Comparison of ENCODE assay signal across 8 mouse cellular contexts in the genomic region with DNA sequence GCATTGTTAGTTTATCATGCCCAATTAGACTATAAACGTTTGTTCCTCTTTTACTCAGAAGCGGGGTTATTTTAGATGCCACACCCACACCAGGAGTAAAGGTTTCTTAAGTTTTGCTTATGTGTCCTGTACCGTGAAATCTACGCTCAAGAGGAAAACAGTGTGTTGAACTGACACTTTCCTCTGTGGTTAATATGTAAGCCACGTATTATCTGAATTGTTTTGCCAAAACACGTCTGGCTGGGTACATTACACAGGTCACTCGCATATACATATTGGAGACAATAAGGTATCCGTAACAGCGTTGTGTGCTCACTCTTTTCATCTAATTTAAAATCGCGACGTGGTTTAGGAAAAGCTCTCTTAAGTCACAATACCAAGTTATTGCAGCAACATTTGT.
DNase-seq lines count a peak whose midpoint lies in the region; ATAC-seq and TF ChIP-seq lines count a peak whose summit lies in the region.

No protein-coding gene starts in this region.

- TF ChIP-seq RAD21 in MEL (IDR thresholded peaks at IDR 0.05; ENCODE audit: low read depth, low read length) = no peak

- intact Hi-C loops in heart, postnatal 25 days (cut with DNase I) = loop anchor here (2.0 to 10.0 kb wide), 5 partner anchors 152 to 1180 kb away; no protein-coding TSS in a partner anchor

- TF ChIP-seq CTCF in MEL (IDR thresholded peaks at IDR 0.05 in 2 of 3, conservative IDR thresholded peaks at IDR 0.05 in 1 of 3; ENCODE audit: control insufficient read depth in 1 of 3, insufficient read depth in 1 of 3, low read depth in 2 of 3, low read length in 3 of 3, poor library complexity in 1 of 3, severe bottlenecking in 1 of 3) = no peak
- no peak for TF ChIP-seq CTCF in spleen, adult 2 months (IDR thresholded peaks at IDR 0.05; ENCODE audit: extremely low read depth, insufficient read depth, insufficient read length, insufficient replicate concordance)

- H3K36me3 ChIP-seq in heart, embryonic 14.5 days (ENCODE audit: control insufficient read depth, insufficient read depth, low read length) = no peaks in the 10 kb centered on the region
- H3K36me3 ChIP-seq in MEL (ENCODE audit: control insufficient read depth in 1 of 2, insufficient read depth in 2 of 2, low read length in 2 of 2) = peaks cover 0 to 7% of the 10 kb centered on the region in 2 experiments; a peak in 2 of 4 replicates
- no peaks in the 10 kb centered on the region for H3K36me3 ChIP-seq in liver, embryonic 15.5 days (replicated peaks)
- H3K36me3 ChIP-seq in spleen, adult 2 months (ENCODE audit: control insufficient read depth, insufficient read depth, low read length) = no peaks in the 10 kb centered on the region

- peak overlapping the region; percentile 65 for H3K4me2 ChIP-seq in heart, embryonic 14.5 days (ENCODE audit: low read length)
- peak overlapping the region; percentile 78 for H3K4me2 ChIP-seq in liver, embryonic 15.5 days

- H3K9me3 ChIP-seq in heart, embryonic 14.5 days (ENCODE audit: control insufficient read depth, low read length) = no peaks in the 10 kb centered on the region
- no peaks in the 10 kb centered on the region for H3K9me3 ChIP-seq in MEL (replicated peaks; ENCODE audit: insufficient read depth, low read length)
- H3K9me3 ChIP-seq in liver, embryonic 15.5 days (replicated peaks) = no peaks in the 10 kb centered on the region

- peak overlapping the region; percentile 55 for H3K9ac ChIP-seq in heart, embryonic 14.5 days (ENCODE audit: low read length)
- H3K9ac ChIP-seq in MEL (ENCODE audit: control insufficient read depth, low read depth, low read length, poor library complexity, severe bottlenecking) = peak overlapping the region; percentile 38; the same call in 1 of the 2 replicates
- H3K9ac ChIP-seq in liver, embryonic 15.5 days = no peak overlapping the region

- peaks cover 0 to 8% of the 10 kb centered on the region in 2 experiments; a peak in 1 of 4 replicates for H3K4me1 ChIP-seq in heart, embryonic 14.5 days (ENCODE audit: control insufficient read depth in 2 of 2, insufficient read depth in 2 of 2, low read length in 2 of 2)
- H3K4me1 ChIP-seq in MEL (ENCODE audit: control insufficient read depth in 1 of 2, insufficient read depth in 2 of 2, low read length in 2 of 2) = no peaks in the 10 kb centered on the region
- peaks cover 12% of the 10 kb centered on the region; the same call in 1 of the 2 replicates for H3K4me1 ChIP-seq in liver, embryonic 15.5 days (replicated peaks)
- peaks cover 6% of the 10 kb centered on the region; the same call in 1 of the 2 replicates for H3K4me1 ChIP-seq in spleen, adult 2 months (ENCODE audit: control insufficient read depth, insufficient read depth, insufficient read length)

- ATAC-seq in heart, embryonic 14.5 days (ENCODE audit: insufficient number of reproducible peaks, insufficient read depth, low FRiP score, low read depth) = 0 out of 2 replicates have a peak, but pooled peaks have one; percentile 4
- ATAC-seq in granulocyte monocyte progenitor cell, adult 5-6 weeks (replicated peaks; ENCODE audit: poor library complexity, severe bottlenecking) = peak; percentile 52
- 0 out of 2 replicates have a peak, but pooled peaks have one; percentile 16 for ATAC-seq in liver, embryonic 15.5 days (ENCODE audit: insufficient read depth)

- 42% methylated on average over 12 of the region's 12 CpGs for WGBS in heart, embryonic 14.5 days
- WGBS in liver, embryonic 15.5 days (ENCODE audit: insufficient replicate concordance) = 11% methylated on average over 12 of the region's 12 CpGs
- WGBS in spleen, adult 2 months = 4% methylated on average over 12 of the region's 12 CpGs

- H3K27me3 ChIP-seq in heart, embryonic 14.5 days (ENCODE audit: control insufficient read depth, insufficient read depth, low read length) = no peaks in the 10 kb centered on the region
- no peaks in the 10 kb centered on the region for H3K27me3 ChIP-seq in MEL (ENCODE audit: control insufficient read depth in 1 of 2, insufficient read depth in 2 of 2, low read length in 2 of 2)
- no peaks in the 10 kb centered on the region for H3K27me3 ChIP-seq in liver, embryonic 15.5 days
- no peaks in the 10 kb centered on the region for H3K27me3 ChIP-seq in spleen, adult 2 months (ENCODE audit: control insufficient read depth, insufficient read depth, low read length)

- no peak overlapping the region; a peak in 1 of 4 replicates for H3K27ac ChIP-seq in heart, embryonic 14.5 days (replicated peaks in 1 of 2; ENCODE audit: control insufficient read depth in 1 of 2, insufficient read depth in 1 of 2, low read depth in 2 of 2, low read length in 2 of 2)
- H3K27ac ChIP-seq in MEL (ENCODE audit: control insufficient read depth, low read depth, low read length) = no peak overlapping the region
- H3K27ac ChIP-seq in liver, embryonic 15.5 days (replicated peaks) = no peak overlapping the region
- peak overlapping the region; percentile 93; the same call in 1 of the 2 replicates for H3K27ac ChIP-seq in spleen, adult 2 months (ENCODE audit: insufficient read depth, low read length)

- H3K79me2 ChIP-seq in MEL (ENCODE audit: control insufficient read depth, insufficient read depth, low read length, poor library complexity) = no peaks in the 10 kb centered on the region

- no peak for TF ChIP-seq POLR2A in MEL (IDR thresholded peaks at IDR 0.05; ENCODE audit: control insufficient read depth in 1 of 2, insufficient read depth in 1 of 2, low read depth in 1 of 2, low read length in 2 of 2, poor library complexity in 1 of 2)
- TF ChIP-seq POLR2A in spleen, adult 2 months (IDR thresholded peaks at IDR 0.05; ENCODE audit: low read depth, low read length) = no peak

- peak overlapping the region; percentile 16 to 53; a peak in 3 of 4 replicates for H3K4me3 ChIP-seq in heart, embryonic 14.5 days (ENCODE audit: control insufficient read depth in 1 of 2, insufficient read depth in 1 of 2, low read depth in 1 of 2, low read length in 2 of 2)
- peak overlapping the region; percentile 40 to 41 for H3K4me3 ChIP-seq in MEL (ENCODE audit: control insufficient read depth in 1 of 2, insufficient read depth in 1 of 2, low read depth in 2 of 2, low read length in 2 of 2)
- H3K4me3 ChIP-seq in liver, embryonic 15.5 days (replicated peaks) = peak overlapping the region; percentile 55
- H3K4me3 ChIP-seq in spleen, adult 2 months (ENCODE audit: extremely low read depth, insufficient read depth, insufficient read length) = peak overlapping the region; percentile 31; the same call in 1 of the 2 replicates

- no peak for DNase-seq in heart, postnatal 25 days (ENCODE audit: low spot score)
- DNase-seq in MEL (ENCODE audit: low read depth, low spot score) = peak; percentile 59
- DNase-seq in spleen, adult 2 months (ENCODE audit: low read depth in 1 of 2, low spot score in 2 of 2) = peak; percentile 9 to 77
- no peak for DNase-seq in cerebellum, adult 11-12 months
- no peak for DNase-seq in ovary, adult 18-20 months (ENCODE audit: low spot score)

- no peak for TF ChIP-seq EP300 in MEL (IDR thresholded peaks at IDR 0.05; ENCODE audit: low read depth in 1 of 2, low read length in 2 of 2)

TF ChIP-seq in MEL, 35 proteins besides CTCF, POLR2A, EP300 and RAD21:
- TF ChIP-seq UBTF (IDR thresholded peaks at IDR 0.05; ENCODE audit: borderline replicate concordance, insufficient read depth, low read depth, low read length) (no peak), KAT2A (conservative IDR thresholded peaks at IDR 0.05; ENCODE audit: low read depth, low read length) (no peak), BHLHE40 (IDR thresholded peaks at IDR 0.05; ENCODE audit: borderline replicate concordance, low read depth, low read length) (no peak), RCOR1 (IDR thresholded peaks at IDR 0.05; ENCODE audit: low read depth, low read length) (no peak), TBP (IDR thresholded peaks at IDR 0.05; ENCODE audit: low read depth, low read length) (no peak), JUND (IDR thresholded peaks at IDR 0.05; ENCODE audit: low read depth, low read length) (no peak), MAFK (IDR thresholded peaks at IDR 0.05; ENCODE audit: borderline replicate concordance, low read depth, low read length) (no peak), POLR2AphosphoS5 (IDR thresholded peaks at IDR 0.05; ENCODE audit: borderline replicate concordance, low read depth, low read length) (no peak), NRF1 (IDR thresholded peaks at IDR 0.05; ENCODE audit: insufficient read depth, low read depth, low read length, poor library complexity, severe bottlenecking) (no peak), USF1 (IDR thresholded peaks at IDR 0.05; ENCODE audit: low read depth, low read length) (no peak), MEF2A (IDR thresholded peaks at IDR 0.05; ENCODE audit: extremely low read depth, insufficient replicate concordance, low read depth, low read length, poor library complexity, severe bottlenecking) (no peak), CHD2 (IDR thresholded peaks at IDR 0.05; ENCODE audit: low read length) (no peak), ETS1 (IDR thresholded peaks at IDR 0.05; ENCODE audit: low read depth, low read length) (no peak), CHD1 (IDR thresholded peaks at IDR 0.05; ENCODE audit: low read depth, low read length) (no peak), ELF1 (IDR thresholded peaks at IDR 0.05; ENCODE audit: low read depth, low read length) (no peak), HCFC1 (IDR thresholded peaks at IDR 0.05; ENCODE audit: low read depth, low read length) (no peak), E2F4 (IDR thresholded peaks at IDR 0.05; ENCODE audit: borderline replicate concordance, low read depth, low read length) (no peak)

Comparison
In these comparisons a context has a peak if more than half of its experiments do, and no peak if none do; other contexts are left out.
1. DNase-seq: peak in MEL (single experiment) and spleen, adult 2 months (2 of 2); none in heart, postnatal 25 days (single experiment), cerebellum, adult 11-12 months (single experiment) and ovary, adult 18-20 months (single experiment).
2. Peak in every context shown above with its lines, with median percentiles within 50 percentile points of each other: ATAC-seq and H3K4me3 ChIP-seq.